Mouse (Mus musculus) testis, adult 2 months (tissue): ENCODE results near the gene Psmb3.

Experiments used
- CTCF ChIP-seq: fragments of 200-500 bp; IDR thresholded peaks from 2 replicates; pipeline ENCODE4 v1.5.1; 2012; ENCODE audit warnings: low read depth, mild to moderate bottlenecking, inconsistent platforms, low read length, moderate library complexity; ENCODE audit not compliant: control insufficient read depth, insufficient read depth, insufficient replicate concordance
- POLR2A ChIP-seq: fragments of 200-500 bp; IDR thresholded peaks from 2 replicates; pipeline ENCODE4 v1.6.1; 2012; ENCODE audit warnings: low read depth, mild to moderate bottlenecking, inconsistent platforms, low read length, moderate library complexity; ENCODE audit not compliant: control insufficient read depth

DNA sequence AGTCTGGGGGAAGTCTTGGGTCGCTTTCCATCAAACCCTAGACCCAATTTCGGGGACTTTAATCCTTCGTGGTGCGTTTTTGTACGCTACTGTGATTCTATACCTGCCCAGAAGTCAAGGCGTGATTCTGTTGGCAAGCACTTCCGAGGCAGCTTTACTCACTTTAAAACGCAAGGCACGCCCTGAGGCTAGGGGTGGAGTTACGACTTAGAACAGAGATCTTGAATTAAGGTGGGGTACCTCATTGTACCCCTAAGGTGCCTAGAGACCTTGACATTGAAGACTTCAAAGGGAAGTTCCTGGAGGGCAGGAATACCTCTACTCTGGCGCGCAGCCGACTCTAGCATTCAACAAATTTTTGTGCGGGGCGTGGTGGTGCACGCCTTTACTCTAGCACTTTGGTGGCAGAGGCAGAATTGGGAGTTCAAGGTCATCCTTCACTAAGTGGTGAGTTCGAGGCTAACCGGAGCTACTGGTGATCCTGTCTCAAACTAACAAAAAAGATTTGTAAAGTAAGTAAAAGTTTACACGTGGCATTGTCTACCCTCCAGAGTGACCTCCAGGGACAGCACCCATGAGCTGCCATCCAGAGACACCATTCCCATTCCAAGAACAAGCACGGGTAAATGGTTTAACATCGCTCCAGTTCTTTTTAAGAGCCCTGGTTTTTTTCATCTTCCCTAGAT is 40.8 kb upstream of the Psmb3 start:
- TF ChIP-seq CTCF (no peak), POLR2A (no peak)
